Mouse (Mus musculus) intestine, embryonic 16.5 days (tissue): Measurements from ENCODE around the gene Sirt7. TPM values are rescaled to one million over a fixed set of nuclear protein-coding genes. Genes with fewer than 3 reads are reported as not detected.
A peak's percentile ranks its signal among the peaks of the same experiment; 100 is the strongest.

ENCODE experiments used
- ATAC-seq: fragments of 200-750 bp; cut with Nextera tagmentation; 2 replicates; pipeline ENCODE4 v1.8.0; 2017; ENCODE audit warnings: moderate TSS enrichment, moderate library complexity
- H3K27ac ChIP-seq: fragments of 300-500 bp; sonication (generic); 2 replicates; pipeline ENCODE4 v1.5.1; 2014; ENCODE audit warnings: mild to moderate bottlenecking, low read length
- H3K27me3 ChIP-seq: fragments of 300-500 bp; sonication (generic); replicated peaks from 2 replicates; pipeline ENCODE4 v1.6.1; 2014; ENCODE audit warnings: low read length, control low read depth, mixed read lengths; ENCODE audit not compliant: control insufficient read depth, insufficient read depth
- H3K36me3 ChIP-seq: fragments of 300-500 bp; sonication (generic); 2 replicates; pipeline ENCODE4 v1.6.1; 2014; ENCODE audit warnings: low read length, control low read depth; ENCODE audit not compliant: control insufficient read depth, insufficient read depth
- H3K4me1 ChIP-seq: fragments of 300-500 bp; sonication (generic); 2 replicates; pipeline ENCODE4 v1.6.1; 2014; ENCODE audit warnings: low read length, control low read depth, mixed read lengths; ENCODE audit not compliant: control insufficient read depth, insufficient read depth
- H3K4me2 ChIP-seq: fragments of 300-500 bp; sonication (generic); 2 replicates; pipeline ENCODE4 v1.6.1; 2014; ENCODE audit warnings: low read depth, low read length, control low read depth
- H3K4me3 ChIP-seq: fragments of 300-500 bp; sonication (generic); 2 replicates; pipeline ENCODE4 v1.5.1; 2014; ENCODE audit warnings: mild to moderate bottlenecking, low read length
- H3K9ac ChIP-seq: fragments of 300-500 bp; sonication (generic); 2 replicates; pipeline ENCODE4 v1.6.1; 2014; ENCODE audit warnings: low read depth, low read length
- H3K9me3 ChIP-seq: fragments of 300-500 bp; sonication (generic); 2 replicates; pipeline ENCODE4 v1.6.1; 2016; ENCODE audit warnings: low read length, control low read depth; ENCODE audit not compliant: control insufficient read depth
- WGBS: fragments of 180-500 bp; shearing (Covaris S2); extraction: QIAGEN DNeasy Blood & Tissue Kit; methylation state at CpG from one replicate; pipeline ENCODE4 v1.1.7; 2014; 5-methylcytosine and 5-hydroxymethylcytosine counted together
- polyA plus RNA-seq: library from polyadenylated mRNA; unstranded; fragments of >200 nt; fragmentation: Nextera tagmentation; extraction: Ambion mirVana; gene quantifications from 2 replicates; pipeline ENCODE4 v1.2.1, GENCODE M21; 2015

Sirt7 gene
- polyA plus RNA-seq, 1 experiment from 2014 or later: 47.7 TPM

DNA sequence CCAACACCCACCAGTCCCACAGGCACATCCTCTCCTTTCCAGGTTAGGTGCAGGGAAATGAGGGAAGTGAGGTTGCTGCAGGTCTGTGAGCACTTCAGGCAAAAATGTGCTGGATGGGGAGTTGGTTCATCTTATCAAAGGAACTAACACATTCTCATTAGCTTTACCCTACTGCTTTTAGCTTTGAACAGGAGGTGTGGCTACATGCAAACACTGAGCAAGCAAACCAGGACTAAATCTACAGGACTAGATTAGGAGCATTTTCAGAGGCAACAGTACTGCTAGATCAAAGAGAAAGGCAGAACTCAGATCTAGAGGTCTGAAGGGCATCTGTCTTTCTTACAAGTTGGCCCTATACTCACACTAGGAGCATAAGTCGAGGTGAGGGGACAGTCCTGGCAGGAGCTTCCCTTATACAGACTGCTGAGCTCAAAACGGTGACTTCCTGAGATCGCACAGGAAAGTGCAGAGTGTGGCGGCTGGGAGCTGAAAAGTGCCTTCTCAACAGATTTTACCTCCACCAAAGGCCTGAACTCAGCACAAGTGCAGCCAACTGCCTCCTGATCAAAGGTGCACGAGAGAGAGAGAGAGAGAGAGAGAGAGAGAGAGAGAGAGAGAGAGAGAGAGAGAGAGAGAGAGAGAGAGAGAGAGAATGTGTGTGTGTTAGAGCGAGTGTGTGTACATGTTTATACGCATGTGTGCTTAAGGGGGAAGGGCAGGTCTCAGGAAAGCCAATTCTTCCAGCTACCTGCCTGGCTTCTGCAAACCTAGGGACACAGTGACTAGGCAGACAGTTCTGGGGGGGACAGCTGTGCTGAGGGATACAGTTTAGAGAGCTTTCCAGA lies 6.1 kb upstream of the Sirt7 start:
- 23% methylated on average over 7 of the region's 7 CpGs for WGBS
- Histone ChIP-seq H3K4me1 (peaks cover 32% of the 10 kb centered on the region), H3K9me3 (no peaks in the 10 kb centered on the region), H3K27me3 (no peaks in the 10 kb centered on the region), H3K36me3 (peaks cover 5% of the 10 kb centered on the region; the same call in 1 of the 2 replicates), H3K4me3 (peak overlapping the region; percentile 80), H3K9ac (peak overlapping the region; percentile 92), H3K27ac (peak overlapping the region; percentile 87), H3K4me2 (peak overlapping the region; percentile 84)
- no peak for ATAC-seq

DNA sequence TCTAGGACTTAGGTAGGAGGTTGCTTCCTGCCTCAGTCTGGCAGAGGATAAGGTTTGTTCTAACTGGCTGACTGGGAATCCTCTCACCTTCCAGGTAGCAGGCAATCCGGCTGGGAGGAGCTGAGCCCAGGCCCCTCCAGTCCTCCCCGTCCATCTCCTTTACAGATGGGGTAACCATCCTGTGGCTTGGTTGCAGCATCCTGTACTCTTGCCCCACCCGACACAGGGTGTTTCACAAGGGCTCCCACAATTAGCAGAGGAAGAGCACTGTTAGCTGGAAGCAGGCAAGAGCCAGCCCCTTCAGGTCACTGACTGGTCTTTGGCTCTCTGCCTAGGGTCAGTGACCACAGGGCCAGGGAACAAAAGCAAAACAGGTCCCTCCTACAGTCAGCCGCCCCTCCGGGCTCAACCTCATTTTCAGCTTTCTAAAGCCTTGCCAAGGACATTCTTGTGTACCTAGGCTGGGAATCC lies 5.4 kb upstream of the Sirt7 start:
- H3K27me3 ChIP-seq: no peaks in the 10 kb centered on the region
- H3K4me1 ChIP-seq: peaks cover 37% of the 10 kb centered on the region
- peak overlapping the region; percentile 31 for H3K27ac ChIP-seq
- H3K4me3 ChIP-seq: peak overlapping the region; percentile 3; the same call in 1 of the 2 replicates
- peak overlapping the region; percentile 84 for H3K4me2 ChIP-seq
- H3K36me3 ChIP-seq: peaks cover 5% of the 10 kb centered on the region; the same call in 1 of the 2 replicates
- WGBS: 55% methylated on average over 5 of the region's 5 CpGs
- H3K9ac ChIP-seq: peak overlapping the region; percentile 42
- H3K9me3 ChIP-seq: no peaks in the 10 kb centered on the region
- no peak; the same call in 1 of the 2 replicates for ATAC-seq

DNA sequence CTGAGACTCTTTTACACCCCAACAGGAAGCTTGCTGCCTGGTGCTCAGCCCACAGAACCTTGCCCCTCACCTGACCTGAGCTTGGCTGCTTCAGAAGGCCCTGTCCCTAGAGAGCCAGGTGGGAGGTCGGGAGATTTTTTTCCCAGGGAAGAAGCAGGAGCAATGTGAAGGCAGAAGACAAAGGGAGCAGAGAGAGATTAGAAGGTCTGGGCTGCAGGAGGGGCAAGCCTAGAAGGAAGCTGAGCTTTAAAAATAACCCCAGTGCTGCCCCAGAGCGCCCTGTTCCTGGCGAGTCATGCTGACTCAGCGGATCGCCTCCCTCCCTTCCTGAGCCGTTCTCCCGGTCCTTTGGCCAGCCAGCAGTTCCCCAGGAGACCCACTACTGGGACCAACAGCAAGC lies 4.9 kb upstream of the Sirt7 start:
- Histone ChIP-seq H3K4me3 (0 out of 2 replicates have a peak overlapping the region, but pooled peaks have one; percentile 4), H3K4me1 (peaks cover 41% of the 10 kb centered on the region), H3K4me2 (peak overlapping the region; percentile 24), H3K27ac (peak overlapping the region; percentile 31), H3K9ac (peak overlapping the region; percentile 42), H3K36me3 (peaks cover 5% of the 10 kb centered on the region; the same call in 1 of the 2 replicates), H3K9me3 (no peaks in the 10 kb centered on the region), H3K27me3 (no peaks in the 10 kb centered on the region)
- 32% methylated on average over 7 of the region's 7 CpGs for WGBS
- peak; percentile 18; the same call in 1 of the 2 replicates for ATAC-seq

DNA sequence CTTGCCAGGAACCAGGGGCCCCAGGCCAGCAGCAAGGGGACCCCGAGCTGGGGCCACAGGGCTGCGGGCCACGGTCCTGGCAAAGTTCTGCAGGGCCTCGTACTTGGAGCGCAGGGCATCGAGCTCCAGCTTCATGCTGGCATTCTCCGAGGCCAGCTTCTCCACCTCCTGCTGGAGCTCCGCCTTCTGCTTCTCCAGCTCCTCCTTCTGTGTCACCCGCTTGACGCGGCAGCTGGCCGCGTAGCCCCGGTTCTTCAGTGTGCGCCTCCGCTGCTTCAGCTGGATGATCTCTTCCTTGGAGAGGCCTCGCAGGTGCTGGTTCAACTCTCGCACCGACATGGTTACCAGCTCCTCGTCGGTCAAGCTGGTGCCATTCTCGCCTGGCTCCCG lies 4.3 kb upstream of the Sirt7 start:
- Histone ChIP-seq H3K9ac (peak overlapping the region; percentile 42), H3K4me2 (peak overlapping the region; percentile 24), H3K27ac (peak overlapping the region; percentile 31), H3K27me3 (no peaks in the 10 kb centered on the region), H3K9me3 (no peaks in the 10 kb centered on the region), H3K4me3 (peak overlapping the region; percentile 13; the same call in 1 of the 2 replicates), H3K36me3 (peaks cover 5% of the 10 kb centered on the region; the same call in 1 of the 2 replicates), H3K4me1 (peaks cover 41% of the 10 kb centered on the region)
- no peak for ATAC-seq
- WGBS: 80% methylated on average over 23 of the region's 23 CpGs

DNA sequence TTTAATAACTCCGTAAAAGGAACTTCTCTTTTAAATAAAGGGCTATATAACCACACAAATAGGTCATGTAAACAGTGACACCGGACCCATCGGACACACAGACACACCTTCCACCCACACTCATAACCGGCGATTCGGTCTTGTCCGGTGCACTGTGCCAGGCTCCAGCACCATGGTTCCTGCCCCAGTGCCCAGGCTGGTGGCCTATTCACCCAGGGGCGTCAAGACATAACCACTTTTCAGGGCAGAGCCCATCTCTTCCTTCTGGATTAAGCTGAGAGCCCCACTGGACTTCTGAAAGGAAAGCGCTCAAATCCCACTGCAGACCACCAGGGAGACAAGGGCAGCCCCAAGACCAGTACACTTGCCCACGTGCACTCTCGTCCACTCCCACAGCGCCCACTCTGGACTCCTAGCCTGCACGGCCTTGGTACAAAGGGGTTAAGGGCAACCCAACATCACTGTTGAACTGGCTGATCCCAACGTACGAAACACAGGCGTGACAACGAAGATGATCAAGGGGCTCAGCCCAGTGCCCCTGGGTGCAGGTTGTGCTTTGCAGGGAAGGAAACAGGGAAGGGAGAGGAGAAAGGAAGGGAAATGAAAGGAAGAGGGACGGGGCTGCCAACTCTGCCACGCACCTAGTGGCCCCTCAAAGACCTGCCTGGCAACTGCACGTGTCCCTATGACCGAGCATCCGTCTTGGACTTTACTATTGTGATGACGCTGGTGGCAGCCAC lies 3.7 kb upstream of the Sirt7 start:
- H3K4me2 ChIP-seq: no peak overlapping the region
- 93% methylated on average over 23 of the region's 23 CpGs for WGBS
- no peaks in the 10 kb centered on the region for H3K27me3 ChIP-seq
- ATAC-seq: no peak
- H3K4me3 ChIP-seq: no peak overlapping the region
- peaks cover 40% of the 10 kb centered on the region for H3K4me1 ChIP-seq
- H3K9ac ChIP-seq: peak overlapping the region; percentile 42; the same call in 1 of the 2 replicates
- no peaks in the 10 kb centered on the region for H3K9me3 ChIP-seq
- H3K27ac ChIP-seq: peak overlapping the region; percentile 31; the same call in 1 of the 2 replicates
- H3K36me3 ChIP-seq: peaks cover 5% of the 10 kb centered on the region; the same call in 1 of the 2 replicates

DNA sequence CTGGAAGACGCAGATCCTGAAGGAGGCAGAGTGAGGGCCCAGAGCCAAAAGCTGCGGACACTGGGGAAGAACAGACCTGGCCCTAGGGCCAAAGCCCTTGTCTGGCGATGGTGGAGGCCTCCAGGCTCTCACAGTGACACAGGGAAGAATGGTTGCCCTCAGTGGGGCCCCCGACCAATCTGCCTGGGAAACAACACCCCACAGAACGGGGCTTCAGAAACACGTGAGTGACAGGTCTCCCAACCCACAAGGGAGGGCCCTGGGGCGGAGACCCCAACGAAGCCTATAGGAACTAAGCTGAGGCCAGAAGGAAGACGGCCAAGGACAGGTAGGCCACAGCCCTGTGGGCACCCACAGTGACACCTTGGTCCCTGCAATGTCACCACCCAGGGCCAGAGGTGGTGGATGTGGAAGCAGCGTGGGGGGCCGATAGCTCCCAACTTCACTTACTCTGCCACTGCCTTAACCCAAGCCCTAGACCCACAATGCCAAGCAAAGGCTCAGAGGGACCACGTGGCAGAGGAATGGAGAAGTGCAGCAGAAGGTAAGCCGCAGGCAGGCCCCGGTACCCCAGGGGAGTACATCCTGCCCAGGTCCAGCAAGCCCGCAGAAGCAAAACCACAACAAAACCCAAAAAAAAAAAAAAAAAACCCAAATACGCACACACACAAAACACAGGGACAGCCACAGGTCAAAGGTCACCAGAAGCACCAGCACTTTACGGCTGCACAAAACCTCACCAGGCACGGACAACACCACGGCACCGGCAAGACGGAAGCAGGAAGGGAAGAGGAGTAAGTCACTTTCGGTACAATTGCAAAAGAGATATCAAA lies 2.6 kb upstream of the Sirt7 start:
- H3K27me3 ChIP-seq: no peaks in the 10 kb centered on the region
- H3K9ac ChIP-seq: no peak overlapping the region
- no peak overlapping the region for H3K4me3 ChIP-seq
- H3K36me3 ChIP-seq: peaks cover 5% of the 10 kb centered on the region; the same call in 1 of the 2 replicates
- 76% methylated on average over 22 of the region's 22 CpGs for WGBS
- no peaks in the 10 kb centered on the region for H3K9me3 ChIP-seq
- H3K27ac ChIP-seq: no peak overlapping the region
- H3K4me1 ChIP-seq: peaks cover 39% of the 10 kb centered on the region
- H3K4me2 ChIP-seq: no peak overlapping the region
- no peak for ATAC-seq

DNA sequence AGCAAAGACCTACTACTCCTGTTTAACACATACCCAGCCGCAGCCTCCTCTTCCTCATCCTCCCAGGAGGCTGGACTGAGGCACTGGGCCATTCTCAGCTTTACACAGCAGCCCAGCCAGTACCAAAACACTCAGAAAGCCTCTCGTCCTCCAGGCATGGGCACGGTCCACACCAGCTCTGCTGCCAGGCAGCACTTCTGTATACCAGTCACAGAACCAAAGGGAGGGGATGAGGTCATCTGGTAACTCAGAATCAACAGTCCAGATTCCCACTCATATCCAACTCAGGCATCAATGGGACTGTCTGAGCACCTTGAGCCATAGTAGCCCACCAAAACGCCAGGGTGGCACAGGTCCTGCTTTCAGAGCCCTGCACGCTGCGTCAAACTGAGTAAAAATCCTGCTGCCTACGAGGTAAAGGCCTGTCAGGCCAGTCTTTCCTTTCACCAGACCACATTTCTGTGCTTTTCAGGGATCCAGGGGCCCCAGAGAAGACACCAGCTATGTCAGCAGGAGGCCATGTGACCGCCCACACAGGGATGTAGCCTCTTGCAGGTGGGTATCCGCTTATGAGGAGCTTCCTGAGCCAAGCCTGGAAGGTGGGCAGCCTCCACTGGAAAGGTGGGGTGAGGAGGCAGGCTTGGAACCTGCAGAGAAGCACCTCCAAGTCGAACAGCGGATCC lies 1.9 kb upstream of the Sirt7 start:
- no peak for ATAC-seq
- Histone ChIP-seq H3K4me2 (no peak overlapping the region), H3K4me3 (no peak overlapping the region), H3K4me1 (peaks cover 34% of the 10 kb centered on the region), H3K27me3 (no peaks in the 10 kb centered on the region), H3K9me3 (no peaks in the 10 kb centered on the region), H3K36me3 (peaks cover 6% of the 10 kb centered on the region), H3K9ac (no peak overlapping the region), H3K27ac (no peak overlapping the region)
- WGBS: 89% methylated on average over 11 of the region's 11 CpGs

DNA sequence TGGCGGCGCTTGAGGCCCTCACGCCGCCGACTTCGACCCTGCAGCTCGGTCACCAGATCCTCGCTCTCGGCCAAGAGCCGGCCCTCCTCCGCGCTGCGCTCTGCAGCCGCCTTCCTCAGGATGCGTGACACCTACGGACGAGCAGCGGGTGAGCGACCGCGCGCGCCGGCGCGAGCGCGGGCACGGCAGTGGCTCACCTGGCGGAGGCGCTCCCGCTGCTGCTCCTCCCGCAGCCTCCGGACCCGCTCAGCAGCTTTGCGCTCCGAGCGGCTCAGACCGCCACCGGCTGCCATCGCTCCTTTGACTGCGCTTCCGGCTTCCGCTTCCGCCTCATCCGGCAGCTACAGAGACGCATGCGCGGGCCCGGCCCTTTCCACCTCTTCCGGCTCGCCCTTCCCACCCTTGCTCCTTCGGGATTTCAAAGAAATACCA lies 344 bp downstream of the Sirt7 start:
- Histone ChIP-seq H3K9ac (peak overlapping the region; percentile 85), H3K27me3 (no peaks in the 10 kb centered on the region), H3K27ac (peak overlapping the region; percentile 89), H3K4me3 (peak overlapping the region; percentile 95), H3K9me3 (no peaks in the 10 kb centered on the region), H3K4me2 (peak overlapping the region; percentile 92), H3K36me3 (peaks cover 20% of the 10 kb centered on the region), H3K4me1 (peaks cover 15% of the 10 kb centered on the region)
- ATAC-seq: peak; percentile 85
- under 1% methylated on average over 53 of the region's 53 CpGs for WGBS
